Mouse (Mus musculus) layer of hippocampus, adult 2 months (tissue): ENCODE results near the gene Fer. TPM values are rescaled to one million over a fixed set of nuclear protein-coding genes. Genes with fewer than 3 reads are reported as not detected.
A peak's percentile ranks its signal among the peaks of the same experiment; 100 is the strongest.

Experiments used
- DNase-seq, 2 experiments: peaks; one replicate each; pipeline ENCODE4 v3.0.0; 2022; ENCODE audit warnings: low spot score in 2 of 2
- H3K27ac ChIP-seq: fragments of 200-600 bp; 2 replicates; pipeline ENCODE4 v1.8.1; 2022
- H3K4me3 ChIP-seq: fragments of 200-600 bp; 2 replicates; pipeline ENCODE4 v1.8.1; 2022; ENCODE audit warnings: mild to moderate bottlenecking
- CTCF ChIP-seq: fragments of 200-600 bp; conservative IDR thresholded peaks from 2 replicates; pipeline ENCODE4 v1.8.1; 2022; ENCODE audit warnings: antibody characterized with exemption, mild to moderate bottlenecking, moderate library complexity
- total RNA-seq, 2 experiments: library from RNA; stranded (reverse); gene quantifications; 2 replicates each; pipeline ENCODE4 v1.2.3; 2021

Fer gene
- total RNA-seq, 2 experiments from 2014 or later = 32.9 to 34.9 TPM

DNA sequence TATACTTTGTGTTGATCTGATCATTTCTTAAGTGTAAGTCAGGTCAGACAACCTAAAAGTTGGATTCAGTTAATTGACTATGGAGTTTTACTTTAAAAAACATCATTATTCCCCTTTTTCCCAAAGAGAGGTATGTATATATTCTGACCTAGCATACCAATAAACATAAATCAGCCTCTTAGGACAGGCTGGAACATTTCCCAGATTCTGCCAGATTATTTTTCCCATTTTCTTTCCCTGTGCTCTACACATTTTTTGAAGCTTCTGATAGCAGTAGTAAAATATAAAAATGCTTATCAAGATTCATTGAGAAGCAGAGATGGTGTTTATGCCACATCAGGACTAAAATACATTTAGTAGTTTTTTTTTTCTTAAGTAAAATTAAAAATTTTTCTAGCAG, 27.7 kb downstream of the Fer start:
- DNase-seq = no peak
- Histone ChIP-seq H3K27ac (no peak overlapping the region), H3K4me3 (no peak overlapping the region)
- no peak for TF ChIP-seq CTCF

DNA sequence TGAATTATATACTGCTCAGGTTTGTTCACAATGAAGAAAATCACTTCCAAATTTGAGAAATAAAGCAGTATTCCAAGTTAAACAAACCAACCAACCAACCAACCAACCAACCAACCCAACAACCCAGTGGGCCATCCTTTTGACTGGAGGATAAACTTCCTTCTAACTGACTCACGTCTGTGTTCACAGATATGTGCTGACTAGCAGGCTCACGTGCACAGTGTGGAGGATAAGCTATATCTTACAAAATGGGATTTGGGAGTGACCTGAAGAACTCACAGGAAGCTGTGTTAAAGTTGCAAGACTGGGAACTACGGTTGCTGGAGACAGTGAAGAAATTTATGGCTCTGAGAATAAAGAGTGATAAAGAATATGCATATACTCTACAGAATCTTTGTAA, 33.0 kb downstream of the Fer start:
- H3K4me3 ChIP-seq = no peak overlapping the region
- TF ChIP-seq CTCF = no peak
- H3K27ac ChIP-seq = no peak overlapping the region
- no peak for DNase-seq

DNA sequence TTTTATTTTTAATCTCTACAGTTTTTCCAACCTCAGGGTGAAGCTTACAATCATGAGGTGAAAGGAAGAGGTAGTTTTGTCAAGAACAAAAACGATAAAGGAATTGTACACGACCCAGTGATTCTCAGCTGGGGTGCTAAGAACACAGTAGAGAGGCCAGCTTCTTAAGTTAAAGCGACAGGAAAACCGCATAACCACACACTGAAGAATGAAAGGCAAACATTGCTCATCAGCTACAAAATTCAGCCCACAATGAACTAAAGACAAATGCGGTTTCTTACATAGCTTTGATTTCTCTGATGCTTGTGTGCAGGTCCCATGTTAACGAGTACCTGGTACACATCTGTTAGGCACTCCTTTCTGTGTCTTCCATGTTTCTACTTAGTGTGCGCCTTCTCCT, 34.2 kb downstream of the Fer start:
- DNase-seq = no peak
- no peak for TF ChIP-seq CTCF
- H3K27ac ChIP-seq = no peak overlapping the region
- H3K4me3 ChIP-seq = no peak overlapping the region

DNA sequence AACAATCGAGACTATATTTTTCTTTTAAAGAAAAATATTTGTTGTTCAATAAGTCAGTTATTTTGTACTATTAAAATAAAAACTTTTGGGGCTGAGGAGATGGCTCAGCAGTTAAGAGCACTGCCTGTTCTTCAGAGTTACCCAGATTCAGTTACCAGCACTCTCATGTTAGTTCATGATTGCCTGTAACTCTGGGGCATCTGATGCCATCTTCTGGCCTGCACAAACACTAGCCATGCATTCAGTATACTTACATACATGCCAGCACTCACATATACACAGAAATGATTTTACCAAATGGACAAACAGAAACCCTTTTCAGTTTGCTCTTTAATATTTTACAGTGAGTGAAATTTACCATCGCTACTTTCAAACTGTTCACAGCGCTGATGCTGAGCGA, 46.4 kb downstream of the Fer start:
- no peak overlapping the region for H3K4me3 ChIP-seq
- TF ChIP-seq CTCF = peak; percentile 32
- no peak overlapping the region for H3K27ac ChIP-seq
- no peak for DNase-seq

DNA sequence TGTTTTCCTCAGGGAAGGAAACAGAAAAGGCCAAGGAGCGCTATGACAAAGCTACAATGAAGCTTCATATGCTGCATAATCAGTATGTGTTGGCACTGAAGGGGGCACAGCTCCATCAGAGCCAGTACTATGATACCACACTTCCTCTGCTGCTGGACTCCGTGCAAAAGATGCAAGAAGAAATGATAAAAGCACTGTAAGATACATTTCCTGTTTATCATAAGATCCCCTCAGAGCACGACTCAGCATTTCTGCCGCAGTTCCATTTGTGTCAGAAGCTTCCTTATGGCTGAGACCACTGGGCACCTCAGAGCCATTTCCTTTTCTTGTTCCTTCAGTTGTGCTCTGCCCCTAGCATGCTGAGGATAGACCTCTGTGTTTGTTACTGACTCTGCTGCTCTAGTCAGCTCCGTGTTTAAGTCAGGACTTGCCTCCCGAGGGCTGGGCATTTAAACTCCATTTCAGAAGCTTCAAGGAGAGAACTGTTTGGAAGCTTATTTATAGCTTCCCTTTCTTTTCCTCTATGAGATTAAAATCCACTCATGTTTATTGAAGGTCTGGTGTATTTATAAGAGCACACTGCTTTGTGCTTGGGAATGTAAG, 58.8 kb downstream of the Fer start:
- DNase-seq = no peak
- no peak for TF ChIP-seq CTCF
- Histone ChIP-seq H3K4me3 (no peak overlapping the region), H3K27ac (no peak overlapping the region)

DNA sequence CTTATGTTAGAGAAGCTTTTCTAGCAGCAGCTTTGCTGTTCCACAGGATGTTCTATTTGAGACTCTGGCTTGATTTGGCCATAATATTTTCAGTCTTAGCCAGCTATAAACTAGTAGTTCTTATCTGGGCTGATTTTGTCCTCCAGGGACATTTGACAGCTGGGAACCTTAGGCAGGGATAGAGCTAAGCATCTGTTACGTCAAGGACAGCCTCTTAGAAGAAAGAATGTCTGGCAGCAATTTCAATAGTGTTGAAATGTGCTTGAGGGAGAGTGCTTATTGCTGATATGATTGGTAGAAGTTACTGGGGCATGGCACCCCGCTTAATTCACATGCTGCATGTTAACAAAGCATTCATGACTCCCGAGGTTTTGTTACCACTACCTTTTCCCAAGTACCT, 62.7 kb downstream of the Fer start:
- Histone ChIP-seq H3K4me3 (no peak overlapping the region), H3K27ac (no peak overlapping the region)
- no peak for DNase-seq
- TF ChIP-seq CTCF = no peak

DNA sequence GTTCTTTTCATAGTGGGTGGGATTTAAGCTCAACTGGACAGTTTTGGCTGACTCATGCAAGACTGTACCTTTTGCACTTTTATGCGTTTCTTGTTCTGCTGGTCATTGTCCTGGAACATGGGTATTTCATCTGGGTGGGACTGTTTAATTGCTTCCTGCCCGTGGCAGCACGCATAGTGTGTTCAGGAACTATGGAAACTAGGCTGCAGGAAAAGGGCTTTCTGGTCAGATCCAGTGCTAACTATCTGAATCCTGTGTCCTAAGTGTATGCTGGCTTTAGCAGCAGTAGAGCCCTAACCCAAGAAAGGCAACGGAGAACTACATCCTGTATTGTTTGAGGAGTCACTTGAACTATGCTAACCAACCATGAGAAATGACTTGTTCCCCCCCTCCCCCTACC, 67.8 kb downstream of the Fer start:
- no peak for TF ChIP-seq CTCF
- no peak for DNase-seq
- no peak overlapping the region for H3K4me3 ChIP-seq
- no peak overlapping the region for H3K27ac ChIP-seq

DNA sequence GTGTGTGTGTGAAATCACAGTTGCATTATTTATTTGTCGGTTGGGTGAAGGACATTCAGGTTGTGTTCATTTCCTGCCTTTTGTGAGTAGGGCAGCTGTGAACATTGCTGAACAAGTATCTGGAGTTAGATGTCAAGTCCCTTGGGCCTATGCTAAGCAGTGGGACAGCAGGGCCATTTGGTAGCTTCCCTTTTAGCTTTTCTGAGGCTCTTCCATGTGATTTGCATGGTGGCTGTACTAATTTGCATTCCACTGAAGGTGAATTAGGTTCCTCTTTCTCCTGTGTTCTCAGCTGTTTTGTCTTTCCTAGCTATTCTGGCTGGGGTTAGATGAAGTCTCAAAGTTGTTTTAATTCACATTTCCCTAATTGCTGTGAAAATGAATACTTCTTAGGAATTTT, 68.7 kb downstream of the Fer start:
- no peak for DNase-seq
- no peak for TF ChIP-seq CTCF
- H3K4me3 ChIP-seq = no peak overlapping the region
- H3K27ac ChIP-seq = no peak overlapping the region

DNA sequence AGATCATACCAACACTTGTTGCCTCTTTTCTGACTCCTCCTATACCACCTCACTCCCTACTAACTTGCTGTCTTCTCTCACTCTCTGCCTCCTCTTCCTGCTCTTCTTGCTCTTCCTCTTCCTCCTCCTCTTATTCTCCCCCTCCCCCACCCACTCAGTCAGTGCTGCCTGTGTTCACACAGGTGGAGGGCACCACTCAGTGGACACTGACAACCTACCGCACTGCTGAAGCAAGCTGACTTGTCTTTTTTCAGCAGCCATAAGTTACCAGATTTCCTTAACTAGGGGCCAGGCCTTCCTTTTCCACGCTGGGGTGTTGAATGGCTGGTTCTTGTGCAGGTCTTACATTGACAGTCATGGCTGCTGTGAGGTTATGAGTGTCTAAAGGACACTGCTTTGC, 72.5 kb downstream of the Fer start:
- no peak for DNase-seq
- TF ChIP-seq CTCF = no peak
- no peak overlapping the region for H3K4me3 ChIP-seq
- no peak overlapping the region for H3K27ac ChIP-seq

DNA sequence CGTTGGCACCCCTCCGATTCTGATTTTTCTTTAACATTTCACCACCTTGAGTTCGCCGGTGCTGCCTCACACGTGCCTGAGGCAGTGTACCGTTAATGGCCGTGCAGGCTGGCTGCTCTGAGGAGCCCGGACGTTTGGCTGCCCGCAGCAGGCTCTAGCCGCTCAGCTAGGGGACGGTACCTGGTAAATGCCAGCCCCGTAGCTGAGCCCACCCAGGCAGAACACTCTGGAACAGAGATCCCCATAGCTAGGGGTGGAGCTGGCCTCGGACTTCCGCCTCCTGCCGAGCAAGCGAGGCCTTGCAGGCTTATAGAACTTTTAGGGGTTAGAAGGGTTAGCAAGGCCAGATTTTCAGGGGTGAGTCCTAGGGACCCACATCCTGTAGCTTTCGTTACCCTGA, 75.0 kb downstream of the Fer start:
- TF ChIP-seq CTCF = 0 out of 2 replicates have a peak, but pooled peaks have one; percentile 17
- Histone ChIP-seq H3K27ac (no peak overlapping the region), H3K4me3 (no peak overlapping the region)
- no peak for DNase-seq

DNA sequence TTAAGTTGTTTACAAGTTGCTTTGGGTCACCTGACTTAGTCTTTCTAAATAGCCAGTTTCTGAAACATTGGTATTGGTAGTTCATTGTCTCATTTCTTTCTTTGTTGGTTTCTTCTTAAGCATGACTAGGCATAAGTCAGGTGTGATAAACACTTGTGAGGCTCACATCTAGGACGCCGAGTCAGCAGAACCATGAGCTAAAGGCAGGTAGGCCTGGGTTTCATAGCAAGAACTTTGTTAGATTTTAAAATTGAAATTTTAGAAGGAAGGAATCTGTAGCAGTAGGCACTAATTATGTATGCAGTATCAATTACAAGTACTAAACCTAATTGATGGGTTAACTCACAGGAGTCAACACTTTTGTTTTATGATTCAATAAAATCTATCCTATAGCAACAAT, 83.9 kb downstream of the Fer start:
- no peak for TF ChIP-seq CTCF
- H3K27ac ChIP-seq = no peak overlapping the region
- H3K4me3 ChIP-seq = no peak overlapping the region
- no peak for DNase-seq

DNA sequence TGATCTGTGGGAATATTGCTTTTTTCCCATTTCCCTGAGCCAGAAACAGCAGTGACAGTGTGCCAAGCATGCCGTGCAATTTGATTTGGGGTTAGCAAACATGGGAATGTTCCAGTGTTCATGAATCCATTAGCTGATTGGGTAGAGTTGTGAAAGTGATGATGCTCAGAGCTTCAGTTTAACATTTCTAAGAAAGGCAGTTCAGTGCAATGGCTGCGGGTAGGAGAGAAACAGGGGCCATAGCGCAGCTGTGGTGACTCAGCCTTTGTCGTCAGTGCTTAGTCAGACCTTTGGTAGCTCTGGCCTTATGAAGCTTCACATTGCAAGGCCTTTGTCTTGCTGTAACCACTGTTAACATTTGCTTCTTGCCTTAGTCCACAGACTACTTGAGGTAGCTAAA, 85.9 kb downstream of the Fer start:
- DNase-seq = no peak
- no peak for TF ChIP-seq CTCF
- no peak overlapping the region for H3K4me3 ChIP-seq
- peak overlapping the region; percentile 14; the same call in 1 of the 2 replicates for H3K27ac ChIP-seq

DNA sequence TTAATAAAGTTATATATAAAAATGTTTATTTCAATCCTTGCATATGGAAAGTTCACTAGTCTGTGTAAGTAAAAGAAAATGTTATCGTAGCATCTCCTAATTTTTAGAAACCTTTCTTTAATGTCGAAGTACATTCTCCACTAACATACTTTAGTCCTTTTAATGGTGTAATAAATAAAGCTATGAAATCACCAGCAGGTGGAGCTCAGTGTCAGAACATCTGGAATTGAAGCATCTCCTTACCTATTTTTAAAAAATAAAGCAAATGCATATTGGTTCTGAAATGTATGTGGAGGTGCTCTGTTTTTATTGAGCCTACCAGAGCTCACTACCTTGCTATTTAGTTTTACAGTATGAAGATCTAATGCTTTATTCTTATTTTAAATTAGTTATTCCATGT, 88.6 kb downstream of the Fer start:
- no peak for DNase-seq
- peak; percentile 76 for TF ChIP-seq CTCF
- Histone ChIP-seq H3K4me3 (no peak overlapping the region), H3K27ac (no peak overlapping the region)

DNA sequence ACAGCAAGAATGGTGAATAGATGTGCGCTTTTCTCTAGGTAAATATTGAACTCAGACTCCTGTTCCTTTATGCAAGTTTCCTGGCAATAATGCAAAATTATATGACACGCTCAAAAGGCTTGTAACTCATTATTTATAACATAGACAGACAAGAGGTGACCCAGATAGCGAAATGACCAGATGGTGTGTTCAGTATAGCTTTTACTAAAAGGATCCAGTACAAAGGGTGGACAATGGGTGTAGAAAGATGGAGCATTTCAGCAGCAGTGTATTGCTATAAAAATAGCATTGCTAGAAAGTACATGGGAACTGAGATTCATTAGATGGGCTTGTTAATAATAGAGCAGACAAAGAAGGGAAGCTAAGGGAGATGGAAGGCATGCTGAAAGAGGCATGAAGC, 104.2 kb downstream of the Fer start:
- no peak for DNase-seq
- H3K27ac ChIP-seq = no peak overlapping the region
- no peak for TF ChIP-seq CTCF
- H3K4me3 ChIP-seq = no peak overlapping the region

DNA sequence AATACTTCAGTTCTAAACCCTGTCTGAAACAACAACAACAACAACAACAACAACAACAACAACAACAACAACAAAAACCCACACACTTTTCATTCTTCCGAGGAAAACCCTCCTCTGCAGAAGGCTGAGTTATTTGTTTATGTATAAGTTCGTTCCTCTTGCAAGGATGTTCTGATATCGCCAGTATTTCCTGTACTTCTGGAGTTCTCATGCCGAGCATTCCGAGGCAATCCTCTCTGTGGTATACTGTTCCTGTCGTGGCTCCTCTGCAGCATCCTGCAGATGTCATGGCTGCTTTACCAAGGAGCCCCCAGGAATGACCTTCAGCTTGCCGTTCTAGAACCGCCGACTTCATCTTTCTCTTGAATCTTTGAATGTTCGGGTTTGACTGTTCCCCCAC, 106.6 kb downstream of the Fer start:
- H3K27ac ChIP-seq = no peak overlapping the region
- no peak for TF ChIP-seq CTCF

More for the DNA sequence above, 106.6 kb downstream of the Fer start:
- no peak overlapping the region for H3K4me3 ChIP-seq
- DNase-seq = no peak
